ENCODE assay signal across 15 mouse cellular contexts in genomic region chr1:59573843-59574242, GRCm38 (mm10). TPM values are rescaled to one million over a fixed set of nuclear protein-coding genes. Genes with fewer than 3 reads are reported as not detected.
DNase-seq lines count a peak whose midpoint lies in the region; ATAC-seq and TF ChIP-seq lines count a peak whose summit lies in the region.
"Had no signal": no experiment of that assay in that cellular context is flagged by ENCODE, and none has a peak within 500 bp of the region (broad histone marks: within the 10 kb centered on the region; RNA-seq: fewer than 3 reads in every experiment).

No protein-coding gene starts in this region.

- no peak for DNase-seq in kidney, postnatal 4 days
- no peak for DNase-seq in forebrain, embryonic 10.5 days (ENCODE audit: extremely low spot score, low spot score)
- no peak for DNase-seq in hindbrain, embryonic 14.5 days (ENCODE audit: low spot score)
- no peak for DNase-seq in midbrain, postnatal 0 days (ENCODE audit: low spot score)
- no peak for DNase-seq in gastrocnemius, postnatal 10 days
- no peak for DNase-seq in right cerebral cortex, adult 18-20 months
- no peak for DNase-seq in urinary bladder, postnatal 4 days (ENCODE audit: low spot score in 2 of 2)
- DNase-seq: cerebellum, adult 18-20 months; gastrocnemius, postnatal 36 days; kidney, postnatal 10 days; lung, postnatal 14 days; thymus, adult 2 months had no signal

- no peak for TF ChIP-seq CTCF in midbrain, postnatal 0 days (IDR thresholded peaks at IDR 0.05)

- H3K27me3 ChIP-seq in kidney, embryonic 14.5 days (ENCODE audit: control insufficient read depth, insufficient read depth, low read length), result no peaks in the 10 kb centered on the region
- peaks cover 33% of the 10 kb centered on the region for H3K27me3 ChIP-seq in forebrain, embryonic 10.5 days (ENCODE audit: poor library complexity, severe bottlenecking)
- H3K27me3 ChIP-seq in hindbrain, embryonic 14.5 days (ENCODE audit: control insufficient read depth, insufficient read depth, low read length), result no peaks in the 10 kb centered on the region
- H3K27me3 ChIP-seq in midbrain, postnatal 0 days (ENCODE audit: insufficient read depth, low read length), result no peaks in the 10 kb centered on the region

- peak; percentile 41; the same call in 1 of the 2 replicates for ATAC-seq in kidney, embryonic 14.5 days (ENCODE audit: low FRiP score, low TSS enrichment)
- 0 out of 2 replicates have a peak, but pooled peaks have one; percentile 18 for ATAC-seq in hindbrain, embryonic 14.5 days (ENCODE audit: low FRiP score)
- ATAC-seq in midbrain, postnatal 0 days (ENCODE audit: low FRiP score), result peak; percentile 45

- H3K27ac ChIP-seq in kidney, embryonic 14.5 days (ENCODE audit: low read depth, low read length), result no peak overlapping the region
- H3K27ac ChIP-seq in forebrain, embryonic 10.5 days, result peak overlapping the region; percentile 79
- peak overlapping the region; percentile 89 for H3K27ac ChIP-seq in hindbrain, embryonic 14.5 days
- peak overlapping the region; percentile 73; the same call in 1 of the 2 replicates for H3K27ac ChIP-seq in midbrain, postnatal 0 days (ENCODE audit: low read depth, low read length)
- H3K27ac ChIP-seq: liver, embryonic 14.5 days had no signal

- 79% methylated on average over 3 of the region's 3 CpGs for WGBS in kidney, embryonic 14.5 days
- 73% methylated on average over 3 of the region's 3 CpGs for WGBS in forebrain, embryonic 10.5 days
- WGBS in hindbrain, embryonic 14.5 days, result 47% methylated on average over 3 of the region's 3 CpGs
- 56% methylated on average over 3 of the region's 3 CpGs for WGBS in midbrain, postnatal 0 days

- H3K9ac ChIP-seq in kidney, embryonic 14.5 days (ENCODE audit: low read depth, low read length), result no peak overlapping the region
- H3K9ac ChIP-seq in hindbrain, embryonic 14.5 days, result peak overlapping the region; percentile 59
- H3K9ac ChIP-seq in midbrain, postnatal 0 days (replicated peaks; ENCODE audit: low read length, poor library complexity, severe bottlenecking), result no peak overlapping the region
- H3K9ac ChIP-seq: liver, embryonic 14.5 days had no signal

- no peak overlapping the region for H3K4me2 ChIP-seq in kidney, embryonic 14.5 days (replicated peaks; ENCODE audit: low read depth, low read length)
- H3K4me2 ChIP-seq in hindbrain, embryonic 14.5 days (replicated peaks), result peak overlapping the region; percentile 52; the same call in 1 of the 2 replicates
- H3K4me2 ChIP-seq in midbrain, postnatal 0 days (ENCODE audit: low read depth, low read length, poor library complexity, severe bottlenecking), result no peak overlapping the region

- no peak overlapping the region for H3K4me3 ChIP-seq in kidney, embryonic 14.5 days (ENCODE audit: low read length)
- H3K4me3 ChIP-seq in forebrain, embryonic 10.5 days, result no peak overlapping the region
- H3K4me3 ChIP-seq in hindbrain, embryonic 14.5 days (replicated peaks; ENCODE audit: low read length), result no peak overlapping the region
- H3K4me3 ChIP-seq in midbrain, postnatal 0 days (ENCODE audit: low read depth, low read length), result no peak overlapping the region

- peaks cover 9% of the 10 kb centered on the region; the same call in 1 of the 2 replicates for H3K4me1 ChIP-seq in kidney, embryonic 14.5 days (ENCODE audit: control insufficient read depth, insufficient read depth, low read length)
- peaks cover 19% of the 10 kb centered on the region for H3K4me1 ChIP-seq in forebrain, embryonic 10.5 days
- peaks cover 10% of the 10 kb centered on the region for H3K4me1 ChIP-seq in hindbrain, embryonic 14.5 days (replicated peaks; ENCODE audit: control insufficient read depth, insufficient read depth, low read length)
- H3K4me1 ChIP-seq in midbrain, postnatal 0 days (ENCODE audit: insufficient read depth, low read length), result peaks cover 8% of the 10 kb centered on the region; the same call in 1 of the 2 replicates

- H3K36me3 ChIP-seq in kidney, embryonic 14.5 days (ENCODE audit: control insufficient read depth, insufficient read depth, low read length), result no peaks in the 10 kb centered on the region
- H3K36me3 ChIP-seq in forebrain, embryonic 10.5 days (replicated peaks), result no peaks in the 10 kb centered on the region
- no peaks in the 10 kb centered on the region for H3K36me3 ChIP-seq in hindbrain, embryonic 14.5 days (replicated peaks; ENCODE audit: control insufficient read depth, insufficient read depth)
- no peaks in the 10 kb centered on the region for H3K36me3 ChIP-seq in midbrain, postnatal 0 days (ENCODE audit: insufficient read depth, low read length)

- no peaks in the 10 kb centered on the region for H3K9me3 ChIP-seq in kidney, embryonic 14.5 days (ENCODE audit: control insufficient read depth, low read length)
- no peaks in the 10 kb centered on the region for H3K9me3 ChIP-seq in forebrain, embryonic 10.5 days
- no peaks in the 10 kb centered on the region for H3K9me3 ChIP-seq in hindbrain, embryonic 14.5 days (ENCODE audit: control insufficient read depth, low read length)
- H3K9me3 ChIP-seq in midbrain, postnatal 0 days (ENCODE audit: low read length), result no peaks in the 10 kb centered on the region

RNA-seq across cellular contexts. Expression of gene Gm973, which starts 57.8 kb away (rescaled TPM):
- 0.90 and 1.4 TPM in 2 replicates for polyA plus RNA-seq in kidney, embryonic 14.5 days (2014; fragmentation: Nextera tagmentation; extraction: Ambion mirVana)
- polyA plus RNA-seq in forebrain, embryonic 10.5 days (2016; fragmentation: Nextera tagmentation; extraction: Ambion mirVana), result 0.76 and 1.3 TPM in 2 replicates
- polyA plus RNA-seq in hindbrain, embryonic 14.5 days (2014; fragmentation: Nextera tagmentation; extraction: Ambion mirVana), result 7.1 and 10.6 TPM in 2 replicates
- 6.0 and 7.5 TPM in 2 replicates for total RNA-seq in midbrain, postnatal 0 days (2014; rRNA removed)
- 13.6 and 15.0 TPM in 2 replicates for polyA plus RNA-seq in midbrain, postnatal 0 days (2015; fragmentation: Nextera tagmentation; extraction: Ambion mirVana)
- total RNA-seq in gastrocnemius, postnatal 10 days (2021), result 1 to 10 TPM in 1 of 2 experiments, under 1 TPM in 1; 0.81 to 1.2 TPM
- polyA plus RNA-seq: heart, embryonic 14.5 days had no signal
